Mouse (Mus musculus): ENCODE measurements at regions not wholly inside any gene's neighbourhood (a gene's known extent, or its start where the extent isn't known, plus 50 kb on each side); places are given as distances from the start of the nearest gene placed in this dataset.
"Not testable (repeated sequence)": the region's sequence is repeated elsewhere in the genome, so short reads cannot be mapped to it uniquely, and the experiment has no call there.

DNA sequence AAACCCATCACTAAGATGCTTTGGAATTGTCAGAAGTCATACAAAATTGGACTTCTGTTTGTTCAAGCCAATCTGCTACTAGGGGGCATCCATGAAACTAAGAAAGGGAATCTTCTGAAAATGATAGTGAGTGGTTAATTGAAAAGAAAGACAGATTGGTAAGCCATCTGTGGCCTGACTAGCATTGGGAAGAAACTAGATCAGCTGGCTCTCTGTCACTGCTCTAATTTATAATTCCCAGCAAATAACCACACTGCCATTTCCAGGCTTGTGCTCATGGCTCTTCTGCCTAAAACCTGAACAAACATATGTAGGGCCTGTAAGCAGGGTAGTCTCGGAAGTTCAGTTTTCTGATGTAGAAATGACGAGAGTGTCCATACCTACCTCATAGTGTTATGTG is 569.8 kb downstream of the Pcdh19 start:
- intact Hi-C loops (cut with DNase I) = no loop called here
- no peaks in the 10 kb centered on the region for H3K4me1 ChIP-seq (ENCODE audit: control insufficient read depth, insufficient read depth, low read length)
- H3K4me3 ChIP-seq = no peak overlapping the region
- no peak overlapping the region for H3K9ac ChIP-seq (ENCODE audit: low read depth, low read length)
- H3K27ac ChIP-seq = no peak overlapping the region
- H3K36me3 ChIP-seq (ENCODE audit: control insufficient read depth, insufficient read depth, low read length) = no peaks in the 10 kb centered on the region
- no peaks in the 10 kb centered on the region for H3K27me3 ChIP-seq (ENCODE audit: control insufficient read depth, insufficient read depth, low read length)
- DNase-seq = no peak
- no peaks in the 10 kb centered on the region for H3K79me2 ChIP-seq (replicated peaks; ENCODE audit: control insufficient read depth, insufficient read depth, low read length)
- 82% methylated on average over 2 of the region's 2 CpGs for WGBS
- no peak for TF ChIP-seq CTCF (IDR thresholded peaks at IDR 0.05)
- no peak for TF ChIP-seq POLR2A (IDR thresholded peaks at IDR 0.05; ENCODE audit: insufficient read depth, low read depth, low read length)
- no peak for TF ChIP-seq EP300 (IDR thresholded peaks at IDR 0.05; ENCODE audit: insufficient read depth, low read depth, low read length)

DNA sequence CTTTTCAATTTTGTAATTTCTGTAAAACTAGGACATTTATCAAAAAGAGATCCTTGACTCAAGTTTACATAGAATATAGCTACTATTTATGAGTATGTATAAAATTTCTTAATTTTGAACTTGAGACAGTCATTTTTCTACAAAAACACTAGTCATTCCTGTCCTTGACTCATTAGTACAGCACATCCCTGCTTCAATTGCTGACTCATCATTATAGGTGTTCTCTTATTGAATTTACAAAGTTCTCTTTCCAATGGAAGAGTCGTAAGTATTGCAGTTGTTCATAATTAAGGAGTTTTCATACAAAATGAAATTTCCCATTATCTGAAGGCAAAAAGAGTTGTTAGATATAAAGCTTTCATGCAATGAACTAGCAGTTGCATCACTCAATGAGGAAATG is 578.6 kb downstream of the Pcdh19 start:
- TF ChIP-seq CTCF (IDR thresholded peaks at IDR 0.05) (no peak), POLR2A (IDR thresholded peaks at IDR 0.05; ENCODE audit: insufficient read depth, low read depth, low read length) (no peak), EP300 (IDR thresholded peaks at IDR 0.05; ENCODE audit: insufficient read depth, low read depth, low read length) (no peak)
- Histone ChIP-seq H3K27ac (no peak overlapping the region), H3K27me3 (ENCODE audit: control insufficient read depth, insufficient read depth, low read length) (no peaks in the 10 kb centered on the region), H3K36me3 (ENCODE audit: control insufficient read depth, insufficient read depth, low read length) (no peaks in the 10 kb centered on the region), H3K79me2 (replicated peaks; ENCODE audit: control insufficient read depth, insufficient read depth, low read length) (no peaks in the 10 kb centered on the region), H3K9ac (ENCODE audit: low read depth, low read length) (no peak overlapping the region), H3K4me1 (ENCODE audit: control insufficient read depth, insufficient read depth, low read length) (no peaks in the 10 kb centered on the region), H3K4me3 (no peak overlapping the region)
- no peak for DNase-seq
- intact Hi-C loops (cut with DNase I) = no loop called here
- WGBS = 87% methylated on average over 1 of the region's 1 CpGs

DNA sequence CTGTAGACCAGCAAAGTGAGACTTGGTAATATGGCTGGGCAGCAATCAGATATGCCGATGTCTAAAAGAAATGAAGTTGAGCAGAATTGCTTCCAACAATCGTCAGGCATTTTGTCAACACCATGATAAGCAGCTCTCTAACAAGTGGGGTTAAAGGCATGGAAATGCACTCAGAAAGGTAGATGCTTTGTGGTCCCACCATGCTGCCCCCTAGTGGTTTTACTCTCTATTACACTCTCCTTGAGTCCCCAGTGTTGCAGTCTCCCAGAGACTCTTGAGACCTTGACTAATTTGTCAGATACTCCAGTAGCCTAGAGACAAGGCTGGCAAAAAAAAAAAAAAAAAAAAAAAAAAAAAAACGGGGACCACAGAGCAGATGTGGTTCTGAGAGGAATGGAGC is 595.8 kb downstream of the Pcdh19 start:
- Histone ChIP-seq H3K36me3 (ENCODE audit: control insufficient read depth, insufficient read depth, low read length) (no peaks in the 10 kb centered on the region), H3K4me1 (ENCODE audit: control insufficient read depth, insufficient read depth, low read length) (no peaks in the 10 kb centered on the region), H3K4me3 (no peak overlapping the region), H3K79me2 (replicated peaks; ENCODE audit: control insufficient read depth, insufficient read depth, low read length) (no peaks in the 10 kb centered on the region), H3K27me3 (ENCODE audit: control insufficient read depth, insufficient read depth, low read length) (no peaks in the 10 kb centered on the region), H3K9ac (ENCODE audit: low read depth, low read length) (no peak overlapping the region), H3K27ac (no peak overlapping the region)
- TF ChIP-seq POLR2A (IDR thresholded peaks at IDR 0.05; ENCODE audit: insufficient read depth, low read depth, low read length) (no peak), EP300 (IDR thresholded peaks at IDR 0.05; ENCODE audit: insufficient read depth, low read depth, low read length) (no peak), CTCF (IDR thresholded peaks at IDR 0.05) (peak; percentile 21; the same call in 1 of the 2 replicates)
- intact Hi-C loops (cut with DNase I) = no loop called here
- 69% methylated on average over 3 of the region's 3 CpGs for WGBS
- DNase-seq = no peak

DNA sequence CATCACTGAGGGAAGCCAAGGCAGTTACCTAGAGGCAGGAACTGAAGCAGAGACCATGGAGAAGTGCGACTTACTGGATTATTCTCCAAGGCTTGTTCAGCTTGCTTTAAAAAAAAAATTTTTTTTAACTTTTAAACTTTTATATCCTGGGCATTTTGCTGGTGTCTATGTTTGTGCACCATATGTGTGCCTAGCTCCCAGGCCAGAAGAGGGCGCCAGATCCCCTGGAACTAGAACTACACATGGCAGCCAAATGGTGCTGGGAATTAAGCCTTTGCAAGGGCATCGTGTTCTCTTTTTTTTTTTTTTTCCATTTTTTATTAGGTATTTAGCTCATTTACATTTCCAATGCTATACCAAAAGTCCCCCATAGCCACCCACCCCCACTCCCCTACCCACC is 624.7 kb downstream of the Pcdh19 start:
- TF ChIP-seq CTCF (IDR thresholded peaks at IDR 0.05) = 0 out of 2 replicates have a peak, but pooled peaks have one; percentile 9
- H3K27me3 ChIP-seq (ENCODE audit: control insufficient read depth, insufficient read depth, low read length); H3K27ac ChIP-seq; intact Hi-C loops (cut with DNase I); H3K9ac ChIP-seq (ENCODE audit: low read depth, low read length); H3K36me3 ChIP-seq (ENCODE audit: control insufficient read depth, insufficient read depth, low read length); H3K4me1 ChIP-seq (ENCODE audit: control insufficient read depth, insufficient read depth, low read length); DNase-seq; H3K4me3 ChIP-seq; H3K79me2 ChIP-seq (replicated peaks; ENCODE audit: control insufficient read depth, insufficient read depth, low read length): not testable (repeated sequence)
- 59% methylated on average over 3 of the region's 3 CpGs for WGBS
